In genomic region chr11:12229411-12229810, GRCm38 (mm10) we compare ENCODE assay signal across 12 mouse cellular contexts.
DNase-seq lines count a peak whose midpoint lies in the region; ATAC-seq lines count a peak whose summit lies in the region.
"Had no signal": no experiment of that assay in that cellular context is flagged by ENCODE, and none has a peak within 500 bp of the region (broad histone marks: within the 10 kb centered on the region; RNA-seq: fewer than 3 reads in every experiment).

No protein-coding gene starts in this region.

- no peak overlapping the region for H3K9ac ChIP-seq in forebrain, embryonic 14.5 days (ENCODE audit: low read length)
- H3K9ac ChIP-seq in forebrain, embryonic 11.5 days (ENCODE audit: low read length): no peak overlapping the region
- H3K9ac ChIP-seq: forebrain, embryonic 15.5 days; liver, embryonic 15.5 days; neural tube, embryonic 13.5 days had no signal

- H3K27me3 ChIP-seq in forebrain, embryonic 14.5 days (replicated peaks; ENCODE audit: control insufficient read depth, insufficient read depth, low read length): peaks cover 9% of the 10 kb centered on the region; the same call in 1 of the 2 replicates
- no peaks in the 10 kb centered on the region for H3K27me3 ChIP-seq in forebrain, embryonic 11.5 days (ENCODE audit: control insufficient read depth, insufficient read depth, low read length)
- H3K27me3 ChIP-seq: neural tube, embryonic 13.5 days had no signal

- WGBS in forebrain, embryonic 14.5 days: 68% methylated on average over 7 of the region's 7 CpGs
- 84% methylated on average over 7 of the region's 7 CpGs for WGBS in forebrain, embryonic 11.5 days

- H3K27ac ChIP-seq in forebrain, embryonic 14.5 days (ENCODE audit: low read depth, low read length): no peak overlapping the region
- no peak overlapping the region for H3K27ac ChIP-seq in forebrain, embryonic 11.5 days (ENCODE audit: low read depth, low read length)
- H3K27ac ChIP-seq: forebrain, embryonic 15.5 days; liver, embryonic 15.5 days; neural tube, embryonic 13.5 days had no signal

- no peak overlapping the region for H3K4me3 ChIP-seq in forebrain, embryonic 14.5 days (ENCODE audit: low read depth, low read length)
- no peak overlapping the region for H3K4me3 ChIP-seq in forebrain, embryonic 11.5 days (ENCODE audit: low read depth, low read length)
- H3K4me3 ChIP-seq: forebrain, embryonic 15.5 days; liver, embryonic 15.5 days; neural tube, embryonic 13.5 days had no signal

- intact Hi-C loops in left cerebral cortex, postnatal 4 days (cut with DNase I): no loop called here

- H3K36me3 ChIP-seq in forebrain, embryonic 14.5 days (ENCODE audit: control insufficient read depth, insufficient read depth, low read length): no peaks in the 10 kb centered on the region
- no peaks in the 10 kb centered on the region for H3K36me3 ChIP-seq in forebrain, embryonic 11.5 days (ENCODE audit: control insufficient read depth, insufficient read depth, low read length)
- H3K36me3 ChIP-seq: forebrain, embryonic 15.5 days; liver, embryonic 15.5 days; neural tube, embryonic 13.5 days had no signal

- ATAC-seq in forebrain, embryonic 14.5 days: no peak
- ATAC-seq in forebrain, embryonic 11.5 days (replicated peaks; ENCODE audit: low FRiP score): no peak
- ATAC-seq in CD4-positive, CD25-positive, alpha-beta regulatory T cell, adult 4 months: no peak
- ATAC-seq: forebrain, embryonic 15.5 days; intestine, embryonic 16.5 days had no signal

- H3K9me3 ChIP-seq in forebrain, embryonic 14.5 days (replicated peaks; ENCODE audit: control insufficient read depth, low read length): no peaks in the 10 kb centered on the region
- H3K9me3 ChIP-seq in forebrain, embryonic 11.5 days (ENCODE audit: control insufficient read depth, low read length): no peaks in the 10 kb centered on the region
- H3K9me3 ChIP-seq: forebrain, embryonic 15.5 days; liver, embryonic 15.5 days; neural tube, embryonic 13.5 days had no signal

- peak; percentile 11 for DNase-seq in forebrain, embryonic 14.5 days (ENCODE audit: low spot score)
- no peak for DNase-seq in forebrain, embryonic 11.5 days (ENCODE audit: low spot score)
- peak; percentile 76 for DNase-seq in left cerebral cortex, postnatal 4 days
- DNase-seq in left cerebral cortex, adult 11 months (ENCODE audit: low spot score): no peak
- DNase-seq in cerebellum, adult 18-20 months: peak; percentile 34 to 44
- DNase-seq in kidney, postnatal 10 days: peak; percentile 34
- DNase-seq in spleen, postnatal 36 days (ENCODE audit: low spot score in 2 of 2): no peak

- no peak overlapping the region for H3K4me2 ChIP-seq in forebrain, embryonic 14.5 days (ENCODE audit: low read length)
- H3K4me2 ChIP-seq in forebrain, embryonic 11.5 days (ENCODE audit: low read depth, low read length, severe bottlenecking): no peak overlapping the region
- H3K4me2 ChIP-seq: forebrain, embryonic 15.5 days; liver, embryonic 15.5 days; neural tube, embryonic 13.5 days had no signal

- H3K4me1 ChIP-seq in forebrain, embryonic 14.5 days (ENCODE audit: control insufficient read depth, insufficient read depth, low read length): peaks cover 6% of the 10 kb centered on the region; the same call in 1 of the 2 replicates
- no peaks in the 10 kb centered on the region for H3K4me1 ChIP-seq in forebrain, embryonic 11.5 days (replicated peaks; ENCODE audit: control insufficient read depth, insufficient read depth, low read length)
- H3K4me1 ChIP-seq: liver, embryonic 15.5 days had no signal

Comparison
In these comparisons a context has a peak if more than half of its experiments do, and no peak if none do; other contexts are left out.
1. DNase-seq: peak in forebrain, embryonic 14.5 days (single experiment), left cerebral cortex, postnatal 4 days (single experiment), cerebellum, adult 18-20 months (2 of 2) and kidney, postnatal 10 days (single experiment); none in forebrain, embryonic 11.5 days (single experiment), left cerebral cortex, adult 11 months (single experiment) and spleen, postnatal 36 days (0 of 2).